Mouse (Mus musculus) Patski (cell line): ENCODE measurements at regions not wholly inside any gene's neighbourhood (a gene's known extent, or its start where the extent isn't known, plus 50 kb on each side); places are given as distances from the start of the nearest gene placed in this dataset.
"Not testable (repeated sequence)": the region's sequence is repeated elsewhere in the genome, so short reads cannot be mapped to it uniquely, and the experiment has no call there.

Source experiments
- ATAC-seq: fragments of 100-300 bp; one replicate; pipeline ENCODE4 v1.8.0; 2021
- CTCF ChIA-PET: fragments of 350-600 bp; sonication (Branson Sonifier 250); formaldehyde crosslinking; loops from one replicate; lab custom pipeline; 2022; ENCODE audit warnings: inconsistent platforms; lab: Charles Lee
- POLR2A ChIA-PET: fragments of 350-600 bp; sonication (Branson Sonifier 250); formaldehyde crosslinking; loops from one replicate; lab custom pipeline; 2022; ENCODE audit warnings: antibody characterized with exemption, inconsistent platforms; lab: Charles Lee
- DNase-seq: peaks from one replicate; pipeline ENCODE4 v3.0.0-alpha.2; 2011; ENCODE audit warnings: low read depth, low spot score
- H3K27me3 ChIP-seq: fragments of 371-371 bp; one replicate; pipeline ENCODE4 v1.5.1; 2021
- CTCF ChIP-seq: fragments of 100-300 bp; IDR thresholded peaks from one replicate; pipeline ENCODE4 v1.5.1; 2021
- in situ Hi-C: fragments of 300-500 bp; cut with MboI; formaldehyde crosslinking; loops from 3 replicates; pipeline ENCODE4 v1.11.1; 2018; ENCODE audit warnings: low pct_unique_long_range_greater_than_20kb, mixed read lengths

DNA sequence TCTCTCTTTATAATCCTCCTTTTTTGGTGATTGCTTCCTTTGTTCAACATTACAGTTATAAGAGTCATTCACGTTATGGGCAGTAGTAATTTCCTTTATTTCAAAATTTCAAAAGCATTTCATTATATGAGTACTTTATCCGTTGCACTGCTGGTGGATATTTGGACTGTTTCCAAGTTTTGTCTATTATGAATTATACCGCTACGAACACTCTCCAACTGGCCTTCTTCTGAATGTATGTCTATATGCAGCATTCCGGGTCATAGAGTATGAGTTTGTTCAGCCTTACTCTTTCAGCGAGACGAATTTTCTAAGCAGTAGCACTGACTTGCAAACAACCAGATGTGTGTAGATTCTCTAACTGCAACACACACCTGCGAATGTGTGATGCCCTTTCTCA, 57.8 kb downstream of the Dusp6 start:
- POLR2A ChIA-PET: no interaction called here
- H3K27me3 ChIP-seq: peaks cover 4% of the 10 kb centered on the region
- in situ Hi-C loops: no loop called here
- CTCF ChIA-PET: no interaction called here
- TF ChIP-seq CTCF: no peak
- no peak for ATAC-seq
- no peak for DNase-seq

DNA sequence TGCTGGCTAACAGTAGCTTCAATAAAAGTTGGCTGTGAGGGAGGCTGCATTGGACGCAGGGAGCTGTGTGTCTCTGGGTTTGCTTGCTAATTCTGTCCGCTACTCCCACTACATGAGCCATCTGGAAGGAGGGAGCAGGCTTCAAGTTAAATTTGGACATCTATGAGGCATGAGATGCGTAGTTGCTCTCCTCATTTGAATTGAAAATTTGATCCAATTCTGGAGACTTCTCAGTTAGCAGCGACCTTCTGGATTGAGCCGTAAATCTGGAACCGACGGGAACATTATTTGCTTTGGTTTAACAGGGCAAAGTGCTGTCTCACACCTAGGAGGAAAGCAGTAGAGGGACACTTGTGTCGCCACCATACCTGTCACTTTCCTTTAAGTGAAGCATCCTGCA, 60.3 kb downstream of the Dusp6 start:
- no peak for ATAC-seq
- ChIA-PET CTCF (no interaction called here), POLR2A (no interaction called here)
- TF ChIP-seq CTCF: no peak
- no peak for DNase-seq
- in situ Hi-C loops: no loop called here
- H3K27me3 ChIP-seq: no peaks in the 10 kb centered on the region

DNA sequence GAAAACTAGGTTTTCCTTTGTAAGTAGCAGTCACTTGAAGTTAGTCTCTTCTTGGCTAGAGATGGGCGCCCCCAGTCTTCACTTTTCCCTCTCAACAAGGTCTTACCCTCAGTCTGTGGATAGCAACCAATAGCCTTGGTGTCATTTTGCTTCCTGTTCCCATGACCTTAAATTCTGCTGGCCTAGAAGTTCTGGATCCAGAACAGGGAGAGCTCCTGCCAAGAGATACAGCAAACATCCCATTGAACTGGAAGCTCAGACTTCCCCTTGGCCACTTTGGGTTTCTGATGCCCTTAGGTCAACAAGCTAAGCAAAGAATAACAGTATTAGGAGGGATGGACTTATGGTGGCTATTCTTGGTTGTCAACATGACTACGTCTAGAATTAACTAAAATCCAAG, 64.5 kb downstream of the Dusp6 start:
- POLR2A ChIA-PET: no interaction called here
- no peak for TF ChIP-seq CTCF
- ATAC-seq (no peak), DNase-seq (no peak)
- in situ Hi-C loops: no loop called here
- peaks cover 5% of the 10 kb centered on the region for H3K27me3 ChIP-seq
- CTCF ChIA-PET: no interaction called here

DNA sequence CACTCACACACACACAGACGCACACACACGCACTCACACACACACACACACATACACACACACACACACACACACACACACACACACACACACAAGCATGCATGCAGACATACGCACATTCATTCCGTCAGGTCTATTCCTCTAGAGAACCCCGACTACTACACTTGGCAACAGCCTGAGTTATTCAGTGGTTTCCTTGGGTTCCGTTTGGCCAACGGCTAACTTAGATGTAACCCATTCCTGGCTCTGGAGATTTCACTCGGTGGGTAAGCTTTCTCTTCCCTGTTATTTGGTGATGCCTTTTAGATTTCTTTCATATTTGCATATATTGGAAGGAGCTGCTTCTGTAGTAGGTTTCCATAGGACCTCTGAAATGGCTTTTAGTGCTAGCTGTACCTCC, 65.5 kb downstream of the Dusp6 start:
- no peak for DNase-seq
- POLR2A ChIA-PET: no interaction called here
- H3K27me3 ChIP-seq: peaks cover 5% of the 10 kb centered on the region
- in situ Hi-C loops: no loop called here
- CTCF ChIA-PET: interaction anchor here (1.4 kb wide), 1 partner anchor 36 kb away, joined by 3 read pairs; no protein-coding TSS in a partner anchor
- ATAC-seq: no peak
- no peak for TF ChIP-seq CTCF

DNA sequence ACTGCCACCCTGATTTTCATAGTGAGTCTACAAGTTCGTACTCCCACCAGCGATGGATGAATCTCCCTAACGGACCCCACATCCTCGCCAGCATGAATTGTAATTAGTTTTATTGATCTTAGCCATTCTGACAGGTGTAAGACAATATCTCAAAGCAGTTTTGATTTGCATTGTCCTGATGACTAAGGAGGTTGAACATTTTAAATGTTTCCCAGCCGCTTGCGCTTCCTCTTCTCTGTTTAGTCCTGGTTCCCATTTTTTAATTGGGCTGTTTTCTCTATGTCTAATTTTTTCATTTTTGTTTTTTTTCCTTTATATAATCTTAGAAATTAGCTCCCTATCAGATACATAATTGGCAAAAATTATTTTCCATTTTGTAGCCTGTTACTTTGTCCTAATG, 66.4 kb downstream of the Dusp6 start:
- CTCF ChIA-PET: interaction anchor here (1.4 kb wide), 1 partner anchor 37 kb away, joined by 3 read pairs; no protein-coding TSS in a partner anchor
- peaks cover 5% of the 10 kb centered on the region for H3K27me3 ChIP-seq
- in situ Hi-C loops: no loop called here
- POLR2A ChIA-PET: no interaction called here
- TF ChIP-seq CTCF: no peak
- ATAC-seq: no peak
- DNase-seq: no peak

DNA sequence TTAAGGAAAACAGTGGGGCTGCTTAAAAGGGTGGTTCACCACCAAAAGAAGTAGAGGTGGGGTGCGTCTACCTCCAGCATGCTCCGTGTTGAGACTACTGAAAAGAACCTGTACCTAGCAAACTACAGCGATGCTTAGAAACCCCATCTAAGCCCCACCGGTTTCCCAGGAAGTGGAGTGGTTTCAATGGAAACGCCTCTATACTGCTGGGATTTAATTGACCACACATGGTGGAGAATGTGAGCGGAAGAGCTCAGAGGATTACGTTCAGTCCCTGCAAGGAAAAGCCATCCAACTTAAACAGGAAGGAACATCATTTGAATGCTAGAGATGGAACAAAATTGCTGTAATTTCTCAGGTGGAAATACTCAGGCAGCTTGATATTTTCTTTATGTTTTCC, 67.5 kb downstream of the Dusp6 start:
- in situ Hi-C loops: no loop called here
- ChIA-PET POLR2A (no interaction called here), CTCF (no interaction called here)
- ATAC-seq: no peak
- no peak for TF ChIP-seq CTCF
- no peak for DNase-seq
- peaks cover 5% of the 10 kb centered on the region for H3K27me3 ChIP-seq

DNA sequence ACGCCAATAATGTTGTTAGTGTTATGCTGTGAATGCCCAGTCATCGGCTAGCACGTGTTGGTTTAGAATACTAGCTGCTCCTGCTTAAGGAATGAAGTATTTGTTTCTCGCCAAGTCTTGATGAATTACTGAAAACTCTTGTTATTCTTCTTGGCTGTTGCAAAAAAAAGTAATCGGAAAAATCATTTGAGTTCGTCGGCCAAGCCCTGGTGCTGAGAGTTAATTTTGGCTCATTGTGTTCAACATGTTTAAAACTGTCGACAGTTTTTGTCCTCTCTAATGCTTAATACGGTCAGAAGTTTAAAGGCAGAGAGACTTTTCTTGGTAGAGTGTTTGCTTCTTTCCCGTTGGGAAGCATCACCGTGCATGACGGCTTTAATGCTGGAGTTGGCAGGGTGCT, 68.8 kb downstream of the Dusp6 start:
- ChIA-PET POLR2A (no interaction called here), CTCF (no interaction called here)

DNA sequence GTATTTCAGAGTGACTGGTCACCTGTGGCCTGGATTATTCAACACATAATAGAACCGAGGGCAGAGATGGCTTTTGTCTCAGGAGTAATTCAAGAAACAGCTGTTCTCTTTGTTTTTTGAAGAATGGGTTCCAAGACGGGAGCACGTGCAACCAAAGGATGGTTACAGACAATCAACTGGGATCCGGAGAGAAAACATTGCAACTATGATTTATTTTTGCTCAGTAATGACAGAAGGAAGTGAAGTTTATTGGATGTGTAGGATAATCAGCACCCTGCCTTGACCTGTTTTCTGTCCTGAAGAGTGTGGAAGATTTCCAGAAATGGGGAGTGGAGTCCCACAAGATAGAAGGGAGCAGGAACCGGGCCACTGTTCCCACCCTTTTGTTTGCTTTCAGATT, 70.8 kb downstream of the Dusp6 start:
- CTCF ChIA-PET: interaction anchor here (1.2 kb wide), 1 partner anchor 20 kb away, joined by 3 read pairs; no protein-coding TSS in a partner anchor

More for the DNA sequence above, 68.8 kb downstream of the Dusp6 start:
- in situ Hi-C loops: no loop called here
- peaks cover 5% of the 10 kb centered on the region for H3K27me3 ChIP-seq
- no peak for TF ChIP-seq CTCF
- ATAC-seq (no peak), DNase-seq (no peak)

DNA sequence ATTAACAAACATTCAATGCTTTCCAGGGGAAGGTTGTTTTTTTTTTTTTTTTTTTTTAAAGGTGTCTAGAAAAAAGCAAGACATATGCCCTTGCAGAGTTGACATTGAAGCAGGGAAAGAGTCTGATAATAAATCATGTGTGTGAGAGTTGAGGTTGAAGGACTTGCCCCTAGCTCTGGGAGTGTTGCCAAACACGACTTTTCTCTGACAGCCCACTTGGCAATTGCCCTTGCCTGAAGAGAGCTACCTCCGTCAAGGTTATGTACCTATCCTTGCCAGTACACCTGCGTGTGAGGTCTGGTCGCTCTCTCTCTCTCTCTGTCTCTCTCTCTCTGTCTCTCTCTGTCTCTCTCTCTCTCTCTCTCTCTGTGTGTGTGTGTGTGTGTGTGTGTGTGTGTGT, 73.1 kb downstream of the Dusp6 start:
- ATAC-seq: no peak
- TF ChIP-seq CTCF: no peak

More for the DNA sequence above, 70.8 kb downstream of the Dusp6 start:
- DNase-seq (no peak), ATAC-seq (no peak)
- TF ChIP-seq CTCF: no peak
- POLR2A ChIA-PET: no interaction called here
- in situ Hi-C loops: no loop called here
- peaks cover 5% of the 10 kb centered on the region for H3K27me3 ChIP-seq

DNA sequence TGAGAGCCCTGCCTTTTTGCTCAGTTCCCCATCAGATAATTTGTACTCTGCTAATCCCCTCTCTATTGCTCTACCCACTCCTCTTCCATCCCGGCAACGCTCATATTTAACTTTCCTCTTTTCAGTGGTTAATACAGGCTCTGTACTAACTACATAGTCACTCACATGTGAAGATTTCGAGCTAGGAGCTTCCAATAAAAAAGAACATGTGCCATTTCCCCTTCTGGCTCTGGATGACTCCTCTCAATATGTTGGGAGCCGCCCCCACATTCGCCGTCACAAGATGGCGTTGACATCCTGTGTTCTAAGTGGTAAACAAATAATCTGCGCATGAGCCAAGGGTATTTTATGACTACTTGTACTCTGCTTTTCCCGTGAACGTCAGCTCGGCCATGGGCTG, 75.8 kb downstream of the Dusp6 start:
- POLR2A ChIA-PET, H3K27me3 ChIP-seq, DNase-seq, in situ Hi-C loops, ATAC-seq, CTCF ChIA-PET: not testable (repeated sequence)

More for the DNA sequence above, 73.1 kb downstream of the Dusp6 start:
- CTCF ChIA-PET: interaction anchor here (0.7 kb wide), 1 partner anchor 34 kb away, joined by 3 read pairs; no protein-coding TSS in a partner anchor
- DNase-seq: no peak
- no peaks in the 10 kb centered on the region for H3K27me3 ChIP-seq
- POLR2A ChIA-PET: no interaction called here
- in situ Hi-C loops: no loop called here

DNA sequence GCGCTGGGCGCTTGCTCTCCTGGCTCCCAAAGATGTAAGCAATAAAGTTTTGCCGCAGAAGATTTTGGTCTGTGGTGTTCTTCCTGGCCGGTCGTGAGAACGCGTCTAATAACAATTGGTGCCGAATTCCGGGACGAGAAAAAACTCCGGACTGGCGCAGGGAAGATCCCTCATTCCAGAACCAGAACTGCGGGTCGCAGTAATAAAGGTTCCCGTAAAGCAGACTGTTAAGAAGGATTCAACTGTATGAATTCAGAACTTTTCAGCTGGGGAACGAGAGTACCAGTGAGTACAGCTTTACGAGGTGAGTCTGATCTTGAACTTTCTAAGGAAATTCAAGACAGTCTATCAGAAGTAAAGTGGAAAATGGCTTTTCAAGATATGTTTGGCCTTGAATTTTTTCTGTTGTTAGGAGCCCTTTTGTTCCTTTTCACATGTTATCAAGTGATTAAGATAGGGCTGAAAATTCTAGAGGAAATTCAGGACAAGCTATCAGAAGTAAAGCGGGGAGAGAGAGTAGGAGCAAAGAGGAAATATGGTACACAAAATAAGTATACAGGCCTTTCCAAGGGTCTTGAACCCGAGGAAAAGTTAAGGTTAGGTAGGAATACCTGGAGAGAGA, 76.4 kb downstream of the Dusp6 start:
- ATAC-seq, in situ Hi-C loops: not testable (repeated sequence)

DNA sequence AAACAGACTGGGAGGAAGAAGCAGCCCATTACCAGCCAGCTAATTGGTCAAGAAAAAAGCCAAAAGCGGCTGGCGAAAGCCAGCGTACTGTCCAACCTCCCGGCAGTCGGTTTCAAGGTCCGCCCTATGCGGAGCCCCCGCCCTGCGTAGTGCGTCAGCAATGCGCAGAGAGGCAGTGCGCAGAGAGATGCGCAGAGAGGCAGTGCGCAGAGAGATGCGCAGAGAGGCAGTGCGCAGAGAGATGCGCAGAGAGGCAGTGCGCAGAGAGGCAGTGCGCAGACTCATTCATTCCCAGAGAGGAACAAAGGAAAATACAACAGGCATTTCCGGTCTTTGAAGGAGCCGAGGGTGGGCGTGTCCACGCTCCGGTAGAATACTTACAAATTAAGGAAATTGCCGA, 77.0 kb downstream of the Dusp6 start:
- ATAC-seq, H3K27me3 ChIP-seq, in situ Hi-C loops, CTCF ChIA-PET, DNase-seq, POLR2A ChIA-PET: not testable (repeated sequence)

More for the DNA sequence above, 76.4 kb downstream of the Dusp6 start:
- DNase-seq, H3K27me3 ChIP-seq, CTCF ChIA-PET, POLR2A ChIA-PET: not testable (repeated sequence)
